Mouse (Mus musculus) ES-E14 (cell line): Measurements from ENCODE around the gene Stmn1. TPM values are rescaled to one million over a fixed set of nuclear protein-coding genes. Genes with fewer than 3 reads are reported as not detected.

ENCODE experiments used
- DNase-seq: peaks from one replicate; pipeline ENCODE4 v3.0.0-alpha.2; 2013; ENCODE audit warnings: low read depth, low spot score
- H3K27ac ChIP-seq: 2 replicates; pipeline ENCODE4 v1.5.1; 2012; ENCODE audit warnings: low read depth, mild to moderate bottlenecking, low read length, moderate library complexity, mixed read lengths; ENCODE audit not compliant: poor library complexity, insufficient read depth, severe bottlenecking
- H3K36me3 ChIP-seq: 2 replicates; pipeline ENCODE4 v1.6.1; 2012; ENCODE audit warnings: mild to moderate bottlenecking, low read length, moderate library complexity, mixed read lengths; ENCODE audit not compliant: control insufficient read depth, poor library complexity, insufficient read depth, severe bottlenecking
- H3K4me1 ChIP-seq, 2 experiments: fragments of 150-350 bp in 1 of 2; sonication (generic) in 1 of 2; 2 replicates each; pipeline ENCODE4 v1.6.1; 2012; ENCODE audit warnings: low read length in 2 of 2, mild to moderate bottlenecking in 1 of 2, mixed read lengths in 1 of 2; ENCODE audit not compliant: control insufficient read depth in 2 of 2, insufficient read depth in 2 of 2, poor library complexity in 1 of 2
- H3K4me3 ChIP-seq, 2 experiments: fragments of 150-350 bp in 1 of 2; sonication (generic) in 1 of 2; 2 replicates each; pipeline ENCODE4 v1.5.1; 2012; ENCODE audit warnings: low read length in 2 of 2, low read depth in 1 of 2, mild to moderate bottlenecking in 1 of 2, mixed read lengths in 1 of 2; ENCODE audit not compliant: insufficient read depth in 1 of 2, poor library complexity in 1 of 2, severe bottlenecking in 1 of 2
- H3K9ac ChIP-seq: 2 replicates; pipeline ENCODE4 v1.6.1; 2012; ENCODE audit warnings: low read depth, mild to moderate bottlenecking, low read length, mixed read lengths; ENCODE audit not compliant: poor library complexity, insufficient read depth, severe bottlenecking
- H3K9me3 ChIP-seq: fragments of 150-350 bp; sonication (generic); 2 replicates; pipeline ENCODE4 v1.6.1; 2012; ENCODE audit warnings: low read depth, mild to moderate bottlenecking, low read length; ENCODE audit not compliant: control insufficient read depth, insufficient read depth
- CHD2 ChIP-seq: IDR thresholded peaks from 2 replicates; pipeline ENCODE4 v1.6.1; 2014; ENCODE audit warnings: mild to moderate bottlenecking, low read depth, low read length, inconsistent platforms
- HCFC1 ChIP-seq: IDR thresholded peaks from 2 replicates; pipeline ENCODE4 v1.6.1; 2012; ENCODE audit warnings: low read length, inconsistent platforms, borderline replicate concordance; ENCODE audit not compliant: insufficient read depth
- MAFK ChIP-seq: IDR thresholded peaks from 2 replicates; pipeline ENCODE4 v1.6.1; 2014; ENCODE audit warnings: mild to moderate bottlenecking, low read depth, low read length, inconsistent platforms; ENCODE audit not compliant: insufficient read depth
- ZC3H11A ChIP-seq: IDR thresholded peaks from 2 replicates; pipeline ENCODE4 v1.6.1; 2012; ENCODE audit warnings: low read depth, mild to moderate bottlenecking, inconsistent platforms, low read length, borderline replicate concordance
- ZNF384 ChIP-seq: IDR thresholded peaks from 2 replicates; pipeline ENCODE4 v1.6.1; 2012; ENCODE audit warnings: low read depth, low read length, inconsistent platforms
- in situ Hi-C, 2 experiments: fragments of 600-800 bp; cut with MboI; formaldehyde crosslinking; loops; one replicate each; pipeline ENCODE4 v1.15.1; 2025; ENCODE audit warnings: low sequenced_read_pairs in 2 of 2, inconsistent platforms in 1 of 2; ENCODE audit not compliant: unreplicated experiment in 2 of 2
- total RNA-seq: library from RNA; depleted of rRNA; stranded (reverse); fragments of 300-350 nt; gene quantifications from 2 replicates; pipeline ENCODE4 v1.2.3, GENCODE M21; 2012; rRNA removed

Stmn1 gene
- total RNA-seq, 1 experiment, result 361 TPM

- TF ChIP-seq ZNF384 (no peak), CHD2 (no peak), HCFC1 (no peak), ZC3H11A (no peak), MAFK (no peak)
- Histone ChIP-seq H3K4me1 (peaks cover 4 to 11% of the 10 kb centered on the region in 2 experiments), H3K9me3 (no peaks in the 10 kb centered on the region), H3K4me3 (no peak overlapping the region), H3K27ac (no peak overlapping the region), H3K9ac (no peak overlapping the region), H3K36me3 (peaks cover 21% of the 10 kb centered on the region)
- in situ Hi-C loops, result no loop called here
- DNase-seq, result no peak
Measured at GRCm38 (mm10) chr4:134518541-134518940, 50.4 kb downstream of the Stmn1 start.

GRCm38 (mm10) chr4:134519281-134519680 lies 51.2 kb downstream of the Stmn1 start:
- Histone ChIP-seq H3K4me3 (no peak overlapping the region), H3K4me1 (peaks cover 4 to 8% of the 10 kb centered on the region in 2 experiments; a peak in 3 of 4 replicates), H3K9me3 (no peaks in the 10 kb centered on the region), H3K36me3 (peaks cover 23% of the 10 kb centered on the region), H3K27ac (no peak overlapping the region), H3K9ac (no peak overlapping the region)
- no peak for DNase-seq
- in situ Hi-C loops, result no loop called here
- TF ChIP-seq MAFK, result no peak
- no peak for TF ChIP-seq ZC3H11A
- TF ChIP-seq HCFC1, result no peak
- no peak for TF ChIP-seq CHD2
- no peak for TF ChIP-seq ZNF384

Other genes with a start within 250 kb of the Stmn1 start
- gene Catsper4, start 240.9 kb upstream of the Stmn1 start, total RNA-seq, result 0.32 TPM in 1 of 2 replicates, not detected in the other
- 1.7 and 2.7 TPM in 2 replicates for gene Cnksr1, start 229.9 kb upstream of the Stmn1 start, total RNA-seq
- gene E130218I03Rik, start 224.7 kb upstream of the Stmn1 start, total RNA-seq, result 1.3 and 1.6 TPM in 2 replicates
- 19.8 and 25.2 TPM in 2 replicates for gene Zfp593, start 222.7 kb upstream of the Stmn1 start, total RNA-seq
- not detected in 2 replicates for gene Gm30191, start 221.4 kb upstream of the Stmn1 start, total RNA-seq
- 1.6 and 2.2 TPM in 2 replicates for gene Grrp1, start 214.2 kb upstream of the Stmn1 start, total RNA-seq
- gene Pdik1l, start 180.4 kb upstream of the Stmn1 start, total RNA-seq, result 12.6 and 13.2 TPM in 2 replicates
- 3.5 and 4.3 TPM in 2 replicates for gene Trim63, start 153.2 kb upstream of the Stmn1 start, total RNA-seq
- gene Slc30a2, start 125.1 kb upstream of the Stmn1 start, total RNA-seq, result 23.5 and 24.3 TPM in 2 replicates
- gene Extl1, start 84.5 kb upstream of the Stmn1 start, total RNA-seq, result 4.2 and 7.3 TPM in 2 replicates
- gene Pafah2, start 72.0 kb upstream of the Stmn1 start, total RNA-seq, result 15.8 and 18.4 TPM in 2 replicates
- gene Paqr7, start 28.4 kb downstream of the Stmn1 start, total RNA-seq, result 4.8 and 6.9 TPM in 2 replicates
- 13.7 and 18.3 TPM in 2 replicates for gene Aunip, start 42.7 kb downstream of the Stmn1 start, total RNA-seq
- gene Mtfr1l, start 67.1 kb downstream of the Stmn1 start, total RNA-seq, result 38.2 and 43.7 TPM in 2 replicates
- gene Selenon, start 83.8 kb downstream of the Stmn1 start, total RNA-seq, result 5.1 and 8.3 TPM in 2 replicates
- gene Man1c1, start 236.0 kb downstream of the Stmn1 start, total RNA-seq, result 5.9 and 6.1 TPM in 2 replicates